Mouse (Mus musculus) embryonic fibroblast, embryonic 13.5 days (primary cell): ENCODE measurements around the gene Nacc2.

Experiments
- CTCF ChIP-seq: IDR thresholded peaks from 2 replicates; pipeline ENCODE4 v1.5.1; 2011; ENCODE audit warnings: mild to moderate bottlenecking, control low read depth, low read length, moderate library complexity, borderline replicate concordance; ENCODE audit not compliant: insufficient read depth
- POLR2A ChIP-seq: IDR thresholded peaks from 2 replicates; pipeline ENCODE4 v1.6.1; 2011; ENCODE audit warnings: low read depth, mild to moderate bottlenecking, control low read depth, low read length, moderate library complexity

- TF ChIP-seq CTCF (no peak), POLR2A (no peak)
Measured at GRCm38 (mm10) chr2:26146337-26147042, 23.5 kb upstream of the Nacc2 start.
